Mouse (Mus musculus): Measurements from ENCODE around the gene Cdc14b.

DNA sequence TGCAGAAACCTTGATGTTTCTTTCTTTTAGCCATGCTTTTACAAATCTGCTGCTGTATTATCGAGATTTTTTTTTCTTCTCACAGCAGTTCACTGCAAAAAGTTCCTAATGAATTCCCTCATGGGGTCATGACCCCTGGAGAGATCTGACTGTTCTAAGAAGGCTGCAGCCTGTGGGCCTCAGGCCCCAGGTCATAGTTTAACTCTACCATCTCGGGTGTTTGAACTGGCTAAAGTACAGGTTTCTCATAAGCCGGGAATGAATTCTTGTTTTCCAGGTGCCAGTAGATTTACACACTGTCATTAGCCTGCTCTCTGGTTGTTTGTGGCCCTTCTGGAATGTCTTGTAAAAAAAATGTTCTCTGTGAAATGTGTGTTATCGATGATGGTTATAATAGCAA, 11.7 kb upstream of the Cdc14b start:
- TF ChIP-seq POLR2A (IDR thresholded peaks at IDR 0.05; ENCODE audit: extremely low read depth, insufficient read depth, low read length): no peak
- TF ChIP-seq CTCF (IDR thresholded peaks at IDR 0.05; ENCODE audit: low read depth, low read length): no peak

Data from liver, adult 2 months (tissue).